Mouse (Mus musculus) lung, adult 2 months (tissue): ENCODE results near the gene Phf11d. TPM values are rescaled to one million over a fixed set of nuclear protein-coding genes. Genes with fewer than 3 reads are reported as not detected.
"Not testable (repeated sequence)": the region's sequence is repeated elsewhere in the genome, so short reads cannot be mapped to it uniquely, and the experiment has no call there.

Experiments
- DNase-seq: peaks from one replicate; pipeline ENCODE4 v3.0.0; 2022
- H3K4me1 ChIP-seq: fragments of 200-500 bp; 2 replicates; pipeline ENCODE4 v1.6.1; 2011; ENCODE audit warnings: low read length; ENCODE audit not compliant: control insufficient read depth, insufficient read depth
- H3K4me3 ChIP-seq: fragments of 200-500 bp; replicated peaks from 2 replicates; pipeline ENCODE3; 2011; ENCODE audit warnings: low read depth, mild to moderate bottlenecking, control low read depth, low read length; ENCODE audit errors: extremely low read depth
- CTCF ChIP-seq: fragments of 200-500 bp; IDR thresholded peaks from 2 replicates; pipeline ENCODE4 v1.5.1; 2011; ENCODE audit warnings: mild to moderate bottlenecking, low read length, control low read depth; ENCODE audit not compliant: insufficient read depth
- POLR2A ChIP-seq: fragments of 200-500 bp; IDR thresholded peaks from 2 replicates; pipeline ENCODE4 v1.6.1; 2011; ENCODE audit warnings: low read depth, mild to moderate bottlenecking, control low read depth, low read length, borderline replicate concordance; ENCODE audit errors: extremely low read depth
- WGBS: fragments of 180-500 bp; shearing (Covaris S2); methylation state at CpG from one replicate; pipeline ENCODE4 v1.1.7; 2018; 5-methylcytosine and 5-hydroxymethylcytosine counted together
- polyA plus RNA-seq: library from polyadenylated mRNA; depleted of rRNA; stranded (reverse); fragments of >200 nt; gene quantifications from 2 replicates; pipeline ENCODE4 v1.2.3, GENCODE M21; 2012; rRNA removed

Gene Phf11d
- 11.5 and 17.3 TPM in 2 replicates for polyA plus RNA-seq

DNA sequence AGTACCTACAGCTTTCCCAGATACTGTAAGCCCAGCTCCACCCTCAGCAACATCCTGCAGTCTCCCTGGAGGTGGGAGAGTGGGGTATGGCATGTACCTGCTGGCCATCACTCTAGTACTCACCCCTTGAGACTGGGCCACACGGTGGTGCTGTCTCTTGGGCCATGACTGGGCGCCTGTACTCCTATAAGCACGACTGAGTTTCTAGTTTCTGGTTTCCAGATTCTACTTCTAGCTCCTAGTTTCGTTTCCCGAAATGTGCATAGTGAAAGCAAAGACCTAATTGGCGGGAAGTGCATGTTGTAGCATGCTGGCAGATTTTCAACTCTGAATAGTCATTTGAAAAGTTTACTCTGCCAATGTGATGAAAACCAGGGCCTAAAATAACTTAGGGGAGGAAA, at the start of gene Phf11d:
TSS of gene Phf11d (minus strand) at position 227 of the 401 bp plus-strand sequence.
- peak; percentile 61; the same call in 1 of the 2 replicates for TF ChIP-seq POLR2A
- peak; percentile 52 for TF ChIP-seq CTCF
- Histone ChIP-seq H3K4me1 (peaks cover 4% of the 10 kb centered on the region; the same call in 1 of the 2 replicates), H3K4me3 (peak within 1 kb of the TSS; percentile 97)
- peak; percentile 60 for DNase-seq
- WGBS: 13% methylated on average over 6 of the region's 6 CpGs

DNA sequence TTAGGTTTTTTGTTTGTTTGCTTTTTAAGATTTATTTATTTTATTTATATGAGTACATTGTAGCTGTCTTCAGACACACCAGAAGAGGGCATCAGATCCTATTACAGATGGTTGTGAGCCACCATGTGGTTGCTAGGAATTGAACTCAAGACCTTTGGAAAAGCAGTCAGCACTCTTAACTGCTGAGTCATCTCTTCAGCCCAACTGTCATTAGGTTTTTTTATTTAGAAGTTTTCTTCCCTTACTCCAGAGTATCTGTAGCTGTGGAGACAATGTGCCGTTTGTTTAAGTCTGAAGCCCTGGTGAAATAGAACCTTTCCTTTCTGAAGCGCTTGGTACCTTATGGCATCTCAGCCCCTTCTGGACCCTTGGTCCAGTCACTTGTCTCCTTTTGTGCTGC, 49.7 kb upstream of the Phf11d start:
- WGBS: 91% methylated on average over 2 of the region's 2 CpGs
- not testable (repeated sequence) for H3K4me1 ChIP-seq, H3K4me3 ChIP-seq, DNase-seq

DNA sequence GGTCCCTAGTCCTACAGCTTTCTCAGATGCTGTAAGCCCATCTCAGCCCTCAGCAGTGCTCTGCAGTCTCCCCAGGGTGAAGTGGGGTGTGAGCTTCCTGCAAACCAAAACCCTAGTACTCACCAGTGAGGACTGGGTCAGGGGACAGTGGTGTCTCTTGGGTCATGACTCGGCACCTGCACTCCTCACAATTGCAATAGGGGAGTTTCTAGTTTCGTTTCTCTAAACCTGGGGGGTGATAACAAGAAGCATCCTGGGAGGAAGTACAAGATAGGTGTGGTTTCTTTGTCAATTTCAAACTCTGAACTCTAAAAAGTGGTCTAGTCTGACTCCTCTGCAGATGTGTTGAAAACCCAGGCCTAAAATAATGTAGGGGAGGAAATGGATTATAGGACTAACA, 31.7 kb upstream of the Phf11d start:
- WGBS: 65% methylated on average over 2 of the region's 2 CpGs
- H3K4me1 ChIP-seq: no peaks in the 10 kb centered on the region; the same call in 1 of the 2 replicates
- no peak overlapping the region for H3K4me3 ChIP-seq
- no peak for DNase-seq
- no peak for TF ChIP-seq CTCF
- no peak for TF ChIP-seq POLR2A

DNA sequence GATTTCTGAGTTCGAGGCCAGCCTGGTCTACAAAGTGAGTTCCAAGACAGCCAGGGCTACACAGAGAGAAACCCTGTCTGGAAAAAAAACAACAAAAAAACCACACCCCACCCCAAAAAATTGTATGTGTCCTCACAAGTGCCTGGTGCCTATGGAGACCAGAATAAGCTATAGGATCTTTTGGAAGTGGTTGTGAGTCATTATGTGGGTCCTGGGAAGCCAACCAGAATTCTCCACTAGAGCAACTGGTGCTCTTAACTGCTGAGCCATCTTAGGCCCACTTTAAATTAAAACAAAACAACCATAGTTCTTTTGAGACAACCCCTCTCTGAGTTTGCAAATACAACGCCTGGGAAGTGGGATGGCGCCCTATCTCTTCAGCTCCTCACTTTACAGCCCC, 30.0 kb upstream of the Phf11d start, which contains the start of gene Phf11c:
TSS of gene Phf11c (minus strand) at position 101 of the 400 bp plus-strand sequence.
- no peak for DNase-seq
- TF ChIP-seq CTCF (no peak), POLR2A (no peak)
- no peaks in the 10 kb centered on the region; the same call in 1 of the 2 replicates for H3K4me1 ChIP-seq
- H3K4me3 ChIP-seq: no peak within 1 kb of the TSS
- WGBS: 90% methylated on average over 3 of the region's 3 CpGs

DNA sequence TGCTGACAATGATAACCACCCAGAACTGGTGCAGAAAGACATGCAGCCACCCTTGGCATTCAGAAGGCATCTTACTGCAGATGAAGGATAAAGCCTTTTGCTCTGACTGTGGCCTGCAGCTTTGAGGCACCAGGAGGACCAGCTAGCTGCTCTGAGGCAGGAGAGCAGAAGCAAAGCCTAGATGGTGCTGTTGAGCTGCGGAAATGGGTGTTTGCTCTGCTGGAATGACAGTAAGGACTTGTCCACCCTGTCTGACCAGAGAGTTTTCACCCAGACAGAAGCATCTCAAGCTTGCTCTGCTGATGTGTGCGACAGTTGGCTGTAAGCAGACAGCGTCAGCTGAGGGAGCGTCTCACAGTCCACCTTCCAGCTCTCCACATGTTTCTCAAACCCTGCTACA, 24.9 kb upstream of the Phf11d start:
- WGBS: 54% methylated on average over 4 of the region's 4 CpGs
- H3K4me1 ChIP-seq, H3K4me3 ChIP-seq, DNase-seq: not testable (repeated sequence)

DNA sequence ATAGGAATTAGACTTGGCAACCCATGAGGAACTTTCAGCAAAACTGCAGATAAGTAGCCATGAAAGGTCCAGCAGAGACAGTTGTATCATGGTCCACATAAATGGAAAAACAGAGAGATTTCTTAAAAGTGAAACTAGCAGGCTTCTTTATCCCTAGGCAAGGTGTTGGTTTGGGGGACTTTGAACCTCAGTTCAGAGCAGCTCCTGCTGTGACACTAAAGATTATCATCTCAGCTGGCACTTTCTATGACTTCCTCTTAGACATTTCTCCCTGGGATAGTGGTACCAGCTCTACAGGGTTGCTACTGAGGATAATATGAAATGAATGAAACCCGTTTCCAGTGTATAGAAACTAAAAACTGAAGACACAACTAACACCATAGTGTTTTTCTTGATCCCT, 24.3 kb upstream of the Phf11d start:
- DNase-seq: no peak
- Histone ChIP-seq H3K4me1 (no peaks in the 10 kb centered on the region), H3K4me3 (no peak overlapping the region)
- TF ChIP-seq CTCF (no peak), POLR2A (no peak)
- 66% methylated on average over 1 of the region's 1 CpGs for WGBS

DNA sequence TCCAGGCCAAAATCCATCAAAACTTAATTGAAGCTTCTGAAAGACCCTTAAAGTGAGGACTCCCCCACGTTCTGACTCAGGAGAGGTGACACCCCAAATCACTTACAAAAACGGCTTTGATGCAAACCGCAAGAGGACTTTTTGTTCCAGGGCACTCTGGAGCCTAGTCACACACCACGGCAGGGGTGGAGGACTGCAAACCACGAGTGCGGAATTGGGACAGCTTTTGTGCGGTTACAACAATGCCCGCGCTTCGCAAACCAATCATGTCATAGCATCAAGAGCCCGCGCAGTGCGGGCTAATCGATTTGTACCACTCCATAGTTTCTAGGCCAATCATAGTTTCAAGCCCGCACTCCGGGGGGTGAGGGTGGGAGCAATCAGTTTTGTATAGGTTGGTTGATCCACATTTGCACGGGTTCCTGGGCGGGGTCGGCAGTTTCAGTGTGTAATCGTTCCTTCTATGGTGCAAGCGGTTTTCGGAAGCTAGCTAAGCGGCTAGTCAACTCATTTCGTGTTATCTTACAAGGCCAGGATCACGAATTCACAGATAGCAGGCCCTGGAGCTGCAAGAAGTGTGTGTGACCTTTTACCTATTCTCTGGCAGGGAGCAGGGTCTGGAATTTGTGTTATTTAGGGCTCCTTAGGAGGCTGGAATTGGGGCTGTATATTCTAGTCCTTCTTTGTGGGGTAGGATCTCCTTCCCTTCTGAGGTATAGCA, 5.2 kb upstream of the Phf11d start:
- no peaks in the 10 kb centered on the region for H3K4me1 ChIP-seq
- no peak for TF ChIP-seq CTCF
- no peak for TF ChIP-seq POLR2A
- 92% methylated on average over 25 of the region's 25 CpGs for WGBS
- no peak overlapping the region for H3K4me3 ChIP-seq
- DNase-seq: no peak

DNA sequence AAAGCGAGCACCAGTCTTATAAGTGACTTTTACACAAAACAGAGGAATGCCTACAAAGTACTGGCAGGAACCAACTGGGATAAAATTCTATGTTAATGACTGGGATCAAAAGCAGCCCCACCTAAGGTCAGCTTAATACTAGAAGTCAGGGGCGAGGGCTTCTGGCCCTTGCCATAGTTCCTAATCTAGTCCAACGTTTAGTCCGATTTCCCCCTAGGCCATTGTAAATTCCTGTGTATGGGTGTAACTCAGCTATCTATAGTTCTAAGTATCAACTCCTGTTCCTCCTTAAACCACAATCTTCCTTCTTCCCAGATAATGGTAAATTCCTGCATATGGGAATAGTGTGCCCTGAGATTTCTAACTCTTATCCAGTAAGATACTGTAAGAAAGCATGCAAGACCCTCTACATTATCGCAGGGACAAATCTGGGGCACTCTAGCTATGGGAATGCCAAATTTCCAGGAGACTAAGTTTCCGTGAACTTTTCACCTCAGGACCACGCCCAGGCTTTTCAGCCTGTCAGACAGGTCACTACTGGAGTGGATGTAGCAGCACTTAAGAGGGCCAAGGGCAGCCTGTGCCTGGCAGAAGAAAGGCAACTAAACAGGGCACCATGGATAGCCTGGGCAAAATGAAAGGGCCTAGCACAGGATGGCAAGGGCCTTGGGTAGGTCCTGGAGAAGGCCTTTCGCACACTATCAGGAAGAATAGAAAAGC, 1.3 kb upstream of the Phf11d start:
- 67% methylated on average over 8 of the region's 8 CpGs for WGBS
- peaks cover 4% of the 10 kb centered on the region; the same call in 1 of the 2 replicates for H3K4me1 ChIP-seq
- H3K4me3 ChIP-seq: no peak overlapping the region
- DNase-seq: peak; percentile 22
- no peak for TF ChIP-seq CTCF
- no peak for TF ChIP-seq POLR2A

DNA sequence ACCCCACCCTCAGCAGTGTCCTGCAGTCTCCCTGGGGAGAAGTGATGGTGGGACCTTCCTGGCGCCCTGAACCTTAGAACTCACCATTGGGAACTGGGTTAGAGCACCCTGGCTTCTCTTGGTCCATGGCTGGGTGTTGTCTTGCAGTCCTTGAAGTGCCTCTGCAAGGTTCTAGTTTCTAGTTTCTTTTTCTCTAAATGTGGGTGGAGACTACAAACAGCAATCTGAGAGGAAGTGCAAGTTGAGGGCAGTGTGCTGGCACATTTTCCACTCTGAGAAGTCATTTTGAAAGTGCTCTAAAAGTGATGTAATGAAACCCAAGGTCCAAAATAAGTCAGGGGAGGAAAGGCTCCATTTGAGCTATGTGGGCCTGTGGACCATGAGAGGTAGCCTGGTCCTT, 24.1 kb downstream of the Phf11d start, which contains the start of gene Phf11b:
TSS of gene Phf11b (minus strand) at position 163 of the 400 bp plus-strand sequence.
- not testable (repeated sequence) for H3K4me1 ChIP-seq, DNase-seq
- WGBS: 52% methylated on average over 1 of the region's 1 CpGs
- H3K4me3 ChIP-seq: peak within 1 kb of the TSS; percentile 4

DNA sequence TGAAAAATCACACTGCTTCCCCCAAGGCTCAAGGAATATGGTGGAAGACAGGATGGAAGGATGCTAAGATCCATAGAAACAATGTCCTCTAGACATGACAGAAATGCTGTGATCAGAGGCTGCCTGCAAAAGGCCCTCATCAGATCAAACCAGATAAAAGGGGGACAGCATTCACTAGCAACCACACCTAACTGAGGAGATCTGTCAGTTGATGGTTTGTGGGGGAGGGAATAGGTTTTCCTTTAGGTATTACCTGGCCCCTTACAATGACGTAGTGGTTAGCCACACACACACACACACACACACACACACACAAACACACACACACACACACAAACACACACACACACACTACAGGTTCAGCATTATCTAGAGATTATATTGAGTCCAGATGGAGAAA, 25.7 kb downstream of the Phf11d start:
- no peaks in the 10 kb centered on the region for H3K4me1 ChIP-seq
- no peak for TF ChIP-seq POLR2A
- TF ChIP-seq CTCF: no peak
- WGBS: 68% methylated on average over 1 of the region's 1 CpGs
- no peak overlapping the region for H3K4me3 ChIP-seq
- no peak for DNase-seq

DNA sequence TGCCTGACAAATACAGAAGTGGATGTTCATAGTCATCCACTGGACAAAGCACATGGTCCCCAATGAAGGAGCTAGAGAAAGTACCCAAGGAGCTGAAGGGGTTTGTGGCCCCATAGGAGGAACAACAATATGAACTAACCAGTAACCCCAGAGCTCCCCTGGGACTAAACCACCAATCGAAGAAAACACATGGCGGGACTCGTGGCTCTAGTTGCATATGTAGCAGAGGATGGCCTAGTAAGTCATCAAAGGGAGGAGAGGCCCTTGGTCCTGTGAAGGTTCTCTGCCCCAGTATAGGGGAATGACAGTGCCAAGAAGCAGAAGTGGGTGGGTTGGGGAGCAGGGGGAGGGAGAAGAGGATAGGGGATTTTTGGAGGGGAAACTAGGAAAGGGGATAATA, 29.2 kb downstream of the Phf11d start:
- not testable (repeated sequence) for H3K4me3 ChIP-seq, DNase-seq, H3K4me1 ChIP-seq
- 86% methylated on average over 3 of the region's 3 CpGs for WGBS
